Mouse (Mus musculus) liver, embryonic 11.5 days (tissue): ENCODE results near the gene Slc34a2. TPM values are rescaled to one million over a fixed set of nuclear protein-coding genes. Genes with fewer than 3 reads are reported as not detected.

Experiments used
- ATAC-seq: fragments of 200-750 bp; cut with Nextera tagmentation; replicated peaks from 2 replicates; pipeline ENCODE4 v1.8.0; 2017; ENCODE audit warnings: moderate number of reproducible peaks, mild to moderate bottlenecking, moderate TSS enrichment, moderate library complexity; ENCODE audit not compliant: low FRiP score
- DNase-seq: peaks from one replicate; pipeline ENCODE4 v3.0.0-alpha.2; 2017; ENCODE audit warnings: low spot score
- H3K27ac ChIP-seq: fragments of 300-500 bp; sonication (generic); 2 replicates; pipeline ENCODE4 v1.5.1; 2014; ENCODE audit warnings: mild to moderate bottlenecking, low read depth, low read length, control low read depth
- H3K27me3 ChIP-seq: fragments of 300-500 bp; sonication (generic); replicated peaks from 2 replicates; pipeline ENCODE4 v1.6.1; 2014; ENCODE audit warnings: low read length, mixed read lengths; ENCODE audit not compliant: control insufficient read depth, insufficient read depth
- H3K36me3 ChIP-seq: fragments of 300-500 bp; sonication (generic); 2 replicates; pipeline ENCODE4 v1.6.1; 2014; ENCODE audit warnings: mild to moderate bottlenecking, low read length, moderate library complexity, mixed read lengths; ENCODE audit not compliant: control insufficient read depth, insufficient read depth
- H3K4me1 ChIP-seq: fragments of 300-500 bp; sonication (generic); replicated peaks from 2 replicates; pipeline ENCODE4 v1.6.1; 2014; ENCODE audit warnings: low read length, mixed read lengths; ENCODE audit not compliant: control insufficient read depth, insufficient read depth
- H3K4me2 ChIP-seq: fragments of 300-500 bp; sonication (generic); 2 replicates; pipeline ENCODE4 v1.6.1; 2014; ENCODE audit warnings: mild to moderate bottlenecking, control low read depth, moderate library complexity
- H3K4me3 ChIP-seq: fragments of 300-500 bp; sonication (generic); 2 replicates; pipeline ENCODE4 v1.5.1; 2014; ENCODE audit warnings: low read depth, low read length, control low read depth
- H3K9ac ChIP-seq: fragments of 300-500 bp; sonication (generic); 2 replicates; pipeline ENCODE4 v1.6.1; 2014; ENCODE audit warnings: low read depth, low read length, control low read depth
- H3K9me3 ChIP-seq: fragments of 300-500 bp; sonication (generic); 2 replicates; pipeline ENCODE4 v1.6.1; 2016; ENCODE audit warnings: low read length, inconsistent platforms, mixed read lengths; ENCODE audit not compliant: control insufficient read depth
- WGBS: fragments of 180-500 bp; shearing (Covaris S2); extraction: QIAGEN DNeasy Blood & Tissue Kit; methylation state at CpG from one replicate; pipeline ENCODE4 v1.1.7; 2014; 5-methylcytosine and 5-hydroxymethylcytosine counted together
- polyA plus RNA-seq: library from polyadenylated mRNA; unstranded; fragments of >200 nt; fragmentation: Nextera tagmentation; extraction: Ambion mirVana; gene quantifications from 2 replicates; pipeline ENCODE4 v1.2.1, GENCODE M21; 2014

The Slc34a2 gene
- polyA plus RNA-seq, 1 experiment from 2014 or later, result 0.19 TPM

DNA sequence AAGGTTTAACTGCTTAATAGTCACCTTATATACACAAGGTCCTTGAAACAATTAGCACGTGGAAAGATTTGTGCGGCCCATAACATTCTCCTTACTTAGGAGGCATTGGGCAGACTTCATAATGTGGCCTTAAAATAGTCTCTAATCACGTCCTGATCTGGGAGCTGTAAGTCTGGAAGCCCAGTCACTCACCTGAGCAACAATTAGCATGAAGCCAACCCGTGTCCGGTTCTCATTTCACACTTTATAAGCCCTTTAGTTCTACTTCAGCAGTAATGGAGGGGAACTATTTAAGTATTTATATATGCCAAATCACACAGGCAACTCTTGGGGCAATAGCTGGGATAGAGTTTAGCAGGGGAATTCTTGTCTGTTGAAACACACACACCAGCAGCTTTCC, 21.3 kb upstream of the Slc34a2 start:
- no peak overlapping the region for H3K9ac ChIP-seq
- DNase-seq, result no peak
- ATAC-seq, result no peak
- no peak overlapping the region for H3K27ac ChIP-seq
- H3K4me2 ChIP-seq, result no peak overlapping the region
- no peak overlapping the region for H3K4me3 ChIP-seq
- no peaks in the 10 kb centered on the region for H3K36me3 ChIP-seq
- no peaks in the 10 kb centered on the region for H3K4me1 ChIP-seq
- 75% methylated on average over 5 of the region's 5 CpGs for WGBS
- H3K27me3 ChIP-seq, result no peaks in the 10 kb centered on the region
- H3K9me3 ChIP-seq, result no peaks in the 10 kb centered on the region

DNA sequence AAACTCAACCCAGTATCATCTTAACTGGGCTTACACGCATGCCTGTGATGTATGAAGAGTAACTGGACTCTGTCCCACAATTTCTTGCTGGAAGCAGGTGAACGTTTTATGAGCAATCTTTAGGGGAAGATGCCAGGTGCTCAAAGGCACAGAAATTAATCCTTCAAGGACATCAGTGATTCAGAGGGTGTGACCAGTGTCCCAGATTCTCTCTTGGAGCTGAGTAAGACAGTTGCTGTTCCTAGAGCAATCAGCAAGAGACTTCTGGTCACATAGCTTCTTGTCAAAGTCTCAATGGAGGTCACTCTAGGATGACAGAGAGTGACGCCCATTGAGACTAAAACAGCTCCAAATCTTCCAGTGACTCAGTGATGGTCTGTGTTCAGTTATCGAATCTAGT, 19.6 kb upstream of the Slc34a2 start:
- Histone ChIP-seq H3K27me3 (no peaks in the 10 kb centered on the region), H3K9ac (no peak overlapping the region), H3K4me3 (no peak overlapping the region), H3K4me2 (no peak overlapping the region), H3K27ac (no peak overlapping the region), H3K36me3 (no peaks in the 10 kb centered on the region), H3K9me3 (no peaks in the 10 kb centered on the region), H3K4me1 (no peaks in the 10 kb centered on the region)
- 75% methylated on average over 4 of the region's 4 CpGs for WGBS
- DNase-seq, result no peak
- no peak for ATAC-seq

DNA sequence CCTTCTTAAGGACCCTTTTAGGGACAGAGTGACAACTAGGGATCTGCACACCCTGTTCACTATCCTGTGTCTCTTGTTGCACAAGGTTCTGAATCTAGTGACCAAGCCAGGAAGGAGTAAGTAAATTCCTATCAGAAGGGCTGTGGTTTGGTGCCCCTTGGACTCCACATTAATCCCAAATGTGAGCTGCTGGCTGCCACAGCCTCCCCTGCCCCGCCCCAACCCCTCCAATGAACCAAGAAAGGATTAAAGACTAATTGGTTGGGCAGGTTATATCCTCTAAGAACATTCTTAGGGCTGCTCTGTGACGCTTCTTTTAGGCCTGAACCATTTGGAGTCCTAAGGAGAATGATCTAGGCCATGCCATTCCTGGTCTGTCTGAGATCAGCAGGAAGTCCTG, 14.4 kb upstream of the Slc34a2 start:
- Histone ChIP-seq H3K36me3 (no peaks in the 10 kb centered on the region), H3K9ac (no peak overlapping the region), H3K4me3 (no peak overlapping the region), H3K27ac (no peak overlapping the region), H3K4me2 (no peak overlapping the region), H3K27me3 (no peaks in the 10 kb centered on the region), H3K4me1 (no peaks in the 10 kb centered on the region), H3K9me3 (no peaks in the 10 kb centered on the region)
- ATAC-seq (no peak), DNase-seq (no peak)
- 62% methylated on average over 2 of the region's 2 CpGs for WGBS

DNA sequence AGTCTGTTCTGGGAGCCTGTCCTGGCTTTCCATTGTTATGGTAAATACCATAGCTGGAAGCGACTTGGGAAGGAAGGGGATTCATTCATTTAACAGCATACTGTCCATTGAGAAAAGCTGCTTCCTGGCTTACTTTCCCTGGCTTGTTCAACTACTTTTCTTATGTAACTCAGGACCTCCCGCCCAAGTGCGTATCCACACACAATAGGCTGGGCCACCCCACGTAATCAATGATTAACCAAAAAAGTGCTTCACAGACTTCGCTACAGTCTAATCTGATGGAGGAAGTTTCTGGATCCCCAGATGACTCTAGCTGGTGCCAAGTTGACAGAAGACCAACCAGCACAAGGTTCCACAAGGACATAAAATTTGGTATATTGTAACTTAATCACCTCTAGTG, 14.0 kb upstream of the Slc34a2 start:
- Histone ChIP-seq H3K4me3 (no peak overlapping the region), H3K4me1 (no peaks in the 10 kb centered on the region), H3K4me2 (no peak overlapping the region), H3K27ac (no peak overlapping the region), H3K27me3 (no peaks in the 10 kb centered on the region), H3K9ac (no peak overlapping the region), H3K36me3 (no peaks in the 10 kb centered on the region), H3K9me3 (no peaks in the 10 kb centered on the region)
- WGBS, result 81% methylated on average over 5 of the region's 5 CpGs
- DNase-seq, result no peak
- no peak for ATAC-seq

DNA sequence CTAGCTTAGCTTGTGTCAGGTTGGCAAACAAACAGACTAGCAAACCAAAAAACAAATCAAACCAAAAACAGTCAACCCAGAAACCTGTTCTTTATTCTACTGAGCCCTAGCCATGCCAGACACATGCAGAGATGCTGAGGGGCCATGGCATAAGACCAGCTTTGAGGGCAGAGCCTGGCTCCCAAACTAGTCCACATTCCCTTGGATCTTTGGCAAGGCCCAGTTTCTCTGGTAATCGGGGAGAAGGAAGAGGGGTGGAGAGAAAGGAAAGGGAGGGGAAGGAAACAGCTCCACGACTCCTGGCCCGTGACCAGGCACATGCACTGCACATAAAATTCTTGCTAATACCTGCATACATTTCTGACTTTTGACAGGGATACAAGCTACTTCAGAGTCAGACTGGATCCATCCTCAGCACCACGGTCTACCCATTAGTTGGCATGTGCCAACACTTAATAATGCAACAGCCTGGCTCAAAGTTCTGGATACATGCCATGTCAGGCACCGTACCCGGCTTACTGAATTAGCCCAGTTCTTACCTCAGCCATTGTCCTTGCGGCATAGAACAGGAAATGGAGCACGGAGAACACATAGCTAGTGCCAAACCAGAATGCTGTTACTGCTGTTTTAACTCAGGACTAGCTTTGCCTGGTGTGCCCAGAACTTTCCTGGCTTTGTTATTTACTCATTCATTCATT, 12.5 kb upstream of the Slc34a2 start:
- DNase-seq (no peak), ATAC-seq (no peak)
- no peak overlapping the region for H3K27ac ChIP-seq
- 83% methylated on average over 8 of the region's 8 CpGs for WGBS
- H3K4me1 ChIP-seq, result no peaks in the 10 kb centered on the region
- no peaks in the 10 kb centered on the region for H3K9me3 ChIP-seq
- no peaks in the 10 kb centered on the region for H3K36me3 ChIP-seq
- no peak overlapping the region for H3K4me3 ChIP-seq
- no peak overlapping the region for H3K9ac ChIP-seq
- H3K27me3 ChIP-seq, result no peaks in the 10 kb centered on the region
- H3K4me2 ChIP-seq, result no peak overlapping the region

DNA sequence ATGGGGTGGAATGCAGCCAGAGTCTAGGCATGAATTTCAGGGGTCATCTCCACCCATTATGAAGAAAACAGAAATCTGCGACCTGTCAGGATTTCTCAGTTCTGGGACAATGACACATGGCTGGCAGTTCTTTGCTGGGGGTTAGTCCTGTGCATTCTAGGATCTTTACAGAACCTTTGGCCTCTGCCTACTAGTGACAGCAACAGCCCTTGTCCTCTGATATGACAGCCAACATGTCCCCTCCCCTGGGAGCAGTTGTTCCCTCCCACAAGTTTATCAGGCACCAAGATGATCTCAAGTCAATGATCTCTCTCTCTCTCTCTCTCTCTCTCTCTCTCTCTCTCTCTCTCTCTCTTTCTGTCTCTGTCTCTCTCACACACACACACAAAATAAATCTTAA, 6.5 kb upstream of the Slc34a2 start:
- Histone ChIP-seq H3K27me3 (no peaks in the 10 kb centered on the region), H3K4me1 (no peaks in the 10 kb centered on the region), H3K4me3 (no peak overlapping the region), H3K9me3 (no peaks in the 10 kb centered on the region), H3K4me2 (no peak overlapping the region), H3K36me3 (no peaks in the 10 kb centered on the region), H3K9ac (no peak overlapping the region), H3K27ac (no peak overlapping the region)
- ATAC-seq (no peak), DNase-seq (no peak)
- WGBS, result 75% methylated on average over 1 of the region's 1 CpGs

DNA sequence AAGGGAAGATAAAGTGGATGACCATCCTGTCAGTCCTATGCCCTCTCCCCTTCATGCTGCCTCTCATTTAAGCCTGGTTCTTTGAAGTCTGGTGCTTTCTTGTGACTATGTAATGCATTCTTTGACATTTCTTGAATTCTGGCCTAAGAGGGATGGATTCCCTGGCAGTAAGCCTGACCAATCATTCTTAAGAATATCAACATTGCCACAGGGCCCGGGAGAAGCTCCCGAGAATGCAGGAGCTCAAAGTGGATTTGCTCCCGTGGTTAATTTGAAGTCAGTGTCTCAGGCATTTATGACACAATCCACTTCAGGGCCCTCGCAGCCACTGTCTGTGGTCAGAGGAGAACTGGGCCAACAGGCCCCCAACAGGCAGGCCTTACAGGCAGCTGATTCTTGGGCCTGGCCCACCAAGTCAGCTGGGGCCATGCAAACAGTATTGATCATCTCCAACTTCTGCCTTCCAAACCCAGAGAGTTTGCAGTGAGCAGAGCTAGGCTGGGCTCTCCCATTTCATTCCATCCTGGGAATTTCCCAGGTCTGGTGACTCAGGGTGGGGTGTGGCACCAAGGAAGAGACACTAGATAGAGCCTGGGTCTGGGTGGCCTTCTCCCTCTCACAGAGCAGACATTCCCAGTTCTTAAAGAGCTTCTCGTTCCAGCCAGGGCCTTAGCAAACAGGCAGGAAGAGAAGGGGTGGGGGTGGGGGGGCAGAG, 4.3 kb downstream of the Slc34a2 start:
- Histone ChIP-seq H3K27ac (no peak overlapping the region), H3K4me3 (no peak overlapping the region), H3K36me3 (no peaks in the 10 kb centered on the region), H3K9me3 (no peaks in the 10 kb centered on the region), H3K4me2 (no peak overlapping the region), H3K4me1 (no peaks in the 10 kb centered on the region), H3K9ac (no peak overlapping the region), H3K27me3 (no peaks in the 10 kb centered on the region)
- DNase-seq (no peak), ATAC-seq (no peak)
- WGBS, result 52% methylated on average over 5 of the region's 5 CpGs

DNA sequence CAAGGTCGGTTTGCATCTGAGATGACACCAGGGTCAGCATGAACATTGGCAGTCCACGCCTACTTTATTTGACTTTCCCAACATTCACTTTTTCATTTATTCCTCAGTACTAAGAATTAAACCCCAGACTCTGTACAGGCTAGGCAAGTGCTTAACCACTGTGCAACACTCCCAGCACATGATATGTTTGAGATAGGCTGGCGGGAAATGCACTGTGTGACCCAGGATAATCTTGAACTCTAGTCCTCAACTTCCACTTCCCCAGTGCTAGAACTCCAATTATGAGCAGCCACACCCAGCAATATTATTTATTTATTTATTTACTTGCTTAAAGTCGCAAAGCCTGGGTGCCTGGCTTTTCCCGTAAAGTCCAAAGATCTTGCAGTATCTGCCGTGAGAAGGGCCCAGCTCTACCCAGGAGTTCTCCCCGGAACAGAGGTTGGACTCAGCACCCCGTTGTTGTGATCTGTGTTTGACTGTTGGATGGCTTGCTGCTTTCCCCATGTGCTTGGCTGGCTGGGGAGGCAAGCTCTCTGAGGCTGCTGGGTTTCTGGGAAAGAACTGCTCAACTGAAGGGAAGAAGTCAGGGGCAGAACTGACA, 5.0 kb downstream of the Slc34a2 start:
- Histone ChIP-seq H3K27me3 (no peaks in the 10 kb centered on the region), H3K4me1 (no peaks in the 10 kb centered on the region), H3K4me2 (no peak overlapping the region), H3K9me3 (no peaks in the 10 kb centered on the region), H3K9ac (no peak overlapping the region), H3K4me3 (no peak overlapping the region), H3K27ac (no peak overlapping the region), H3K36me3 (no peaks in the 10 kb centered on the region)
- no peak for ATAC-seq
- DNase-seq, result no peak
- 74% methylated on average over 8 of the region's 8 CpGs for whole genome bisulfite sequencing

DNA sequence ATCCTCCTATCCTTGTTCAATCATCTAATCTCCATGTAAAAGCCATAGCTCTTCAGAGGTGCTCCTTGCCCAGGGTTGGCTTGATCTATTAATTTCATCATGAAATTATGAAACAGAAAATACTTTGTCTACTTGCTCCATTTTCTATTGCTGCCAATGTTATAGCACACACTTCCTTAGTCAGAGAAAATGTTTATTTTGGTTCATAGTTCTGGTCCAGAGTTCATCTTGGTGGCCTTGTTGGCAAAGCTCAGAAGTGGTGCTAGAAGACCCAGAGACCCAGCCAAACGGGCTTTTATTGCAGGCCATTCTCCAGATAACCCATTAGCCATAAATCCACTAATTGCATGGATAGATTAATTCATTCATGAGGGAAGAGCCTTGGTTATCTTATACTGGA, 5.8 kb downstream of the Slc34a2 start:
- Histone ChIP-seq H3K9ac (no peak overlapping the region), H3K36me3 (no peaks in the 10 kb centered on the region), H3K27me3 (peaks cover 5% of the 10 kb centered on the region), H3K4me1 (no peaks in the 10 kb centered on the region), H3K9me3 (no peaks in the 10 kb centered on the region), H3K4me2 (no peak overlapping the region), H3K27ac (no peak overlapping the region), H3K4me3 (no peak overlapping the region)
- ATAC-seq, result no peak
- 53% methylated on average over 1 of the region's 1 CpGs for WGBS
- no peak for DNase-seq
